Mouse (Mus musculus): ENCODE results near the gene Mrpl35.
"Not testable (repeated sequence)": the region's sequence is repeated elsewhere in the genome, so short reads cannot be mapped to it uniquely, and the experiment has no call there.

Gene Mrpl35

DNA sequence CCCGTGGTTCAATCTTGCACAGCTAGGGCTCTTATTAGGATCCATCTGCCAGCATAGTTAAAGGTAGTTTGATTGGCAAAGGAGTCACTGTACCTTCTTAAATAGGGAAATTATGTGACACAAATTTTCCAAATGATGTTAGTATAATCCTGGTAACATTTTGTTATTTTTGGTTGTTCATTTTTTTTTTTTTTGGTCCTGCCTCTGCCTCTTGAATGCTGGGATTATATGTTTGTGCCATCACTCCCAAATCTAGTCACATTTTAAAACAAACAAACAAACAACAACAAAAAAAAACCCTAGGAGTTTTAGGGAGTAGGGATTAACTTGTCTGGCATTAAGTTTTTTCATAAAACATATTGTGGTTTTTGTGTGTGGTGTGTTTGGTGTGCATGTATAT is at the start of gene Mrpl35:
Mrpl35 (minus strand) TSS at position 101 of the 400 bp plus-strand sequence.
- no peak for DNase-seq

DNA sequence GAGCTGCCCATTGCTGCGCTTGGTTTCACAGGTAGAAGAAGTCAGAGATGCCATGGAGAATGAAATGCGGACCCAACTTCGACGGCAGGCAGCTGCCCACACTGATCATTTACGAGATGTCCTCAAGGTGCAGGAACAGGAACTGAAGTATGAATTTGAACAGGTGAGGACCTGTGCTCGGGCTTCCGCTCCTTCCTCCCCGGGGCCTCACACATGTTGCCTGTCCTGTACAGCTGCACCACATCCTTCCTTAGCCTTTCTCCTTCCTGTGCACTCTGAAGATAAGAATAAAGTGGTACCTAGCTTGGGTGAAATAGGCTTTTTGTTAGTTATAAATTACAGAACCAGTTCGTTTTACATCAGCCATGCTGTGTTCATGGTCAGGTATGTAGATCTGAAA is 44.6 kb upstream of the Mrpl35 start:
- DNase-seq: no peak

DNA sequence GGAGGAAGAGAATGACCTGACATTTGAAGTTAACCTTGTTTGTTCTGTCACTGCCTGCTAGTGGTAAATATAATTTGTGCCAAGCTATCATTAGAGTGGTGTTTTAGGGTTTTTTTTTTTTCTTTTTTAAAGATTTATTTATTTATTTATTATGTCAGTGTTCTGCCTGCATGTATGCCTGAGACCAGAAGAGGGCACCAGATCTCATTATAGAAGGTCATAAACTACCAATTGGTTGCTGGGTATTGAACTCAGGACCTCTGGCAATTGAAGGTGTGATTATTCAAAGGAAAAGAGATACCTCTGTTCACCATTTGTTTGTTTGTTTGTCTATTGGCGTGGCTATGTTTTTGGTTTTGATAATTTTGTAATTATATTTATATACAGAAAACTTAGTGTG is 42.0 kb upstream of the Mrpl35 start:
- DNase-seq: no peak

DNA sequence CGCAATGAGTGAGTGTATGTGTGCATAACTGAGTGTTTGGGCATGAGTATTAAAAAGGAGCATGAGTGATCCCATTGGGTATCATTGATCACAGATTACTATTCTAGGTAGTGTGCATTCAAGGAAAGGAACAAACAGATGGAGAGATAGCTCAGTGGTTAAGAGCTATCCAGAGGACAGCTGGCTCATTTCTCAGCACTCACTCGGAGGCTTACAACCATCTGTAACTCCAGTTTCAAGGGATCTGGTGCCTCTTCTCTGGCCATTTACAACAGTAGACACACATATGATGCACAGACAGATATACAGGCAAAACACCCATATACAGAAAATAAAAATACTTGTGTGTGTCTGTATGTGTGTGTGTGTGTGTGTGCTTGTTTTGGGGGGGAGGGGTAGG is 41.0 kb upstream of the Mrpl35 start:
- DNase-seq: no peak

DNA sequence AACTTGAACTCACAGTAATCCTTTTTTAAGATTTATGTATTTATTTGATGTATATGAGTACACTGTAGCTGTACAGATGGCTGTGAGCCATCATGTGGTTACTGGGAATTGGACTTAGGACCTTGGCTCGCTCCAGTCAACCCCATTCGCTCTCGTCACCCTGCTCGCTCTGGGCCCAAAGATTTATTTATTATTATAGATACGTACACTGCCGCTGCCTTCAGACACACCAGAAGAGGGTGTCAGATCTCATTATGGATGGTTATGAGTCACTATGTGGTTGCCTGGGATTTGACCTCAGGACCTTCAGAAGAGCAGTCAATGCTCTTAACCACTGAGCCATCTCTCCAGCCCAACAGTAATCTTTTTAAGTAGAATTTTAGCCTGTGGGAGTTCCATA is 20.1 kb upstream of the Mrpl35 start:
- DNase-seq: not testable (repeated sequence)

DNA sequence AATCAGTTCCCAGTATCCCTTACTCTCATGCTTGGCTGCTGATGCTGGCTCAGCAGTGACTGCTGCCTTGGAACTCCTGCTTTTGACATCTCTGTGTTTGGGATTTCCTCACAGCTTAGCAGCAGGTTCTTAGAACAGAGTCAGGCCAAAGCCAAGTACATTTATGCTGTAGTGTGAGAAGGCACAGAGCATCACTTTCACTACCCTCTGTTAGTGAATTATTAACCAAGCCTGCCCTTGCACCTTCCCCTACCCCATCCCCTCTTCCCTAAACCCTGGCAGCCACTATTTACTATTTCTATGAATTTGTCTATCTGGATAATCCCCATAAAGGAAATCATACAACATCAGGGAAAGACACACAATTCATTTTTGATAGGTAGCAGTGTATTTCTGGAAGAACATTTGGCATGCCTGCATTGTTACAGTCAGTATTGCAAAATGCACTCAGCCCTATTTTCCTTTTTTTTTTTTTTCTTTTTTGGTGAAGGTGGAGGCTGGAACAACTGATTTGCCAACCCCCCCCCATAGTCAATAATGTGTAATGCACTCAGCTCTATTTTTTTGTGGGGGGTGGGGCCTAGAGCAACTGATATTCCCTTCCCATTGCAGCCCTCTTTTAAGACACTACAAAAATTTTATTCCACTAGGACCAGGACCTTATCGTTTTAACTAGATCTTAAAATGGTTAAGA is 14.0 kb upstream of the Mrpl35 start:
- no peak for DNase-seq

DNA sequence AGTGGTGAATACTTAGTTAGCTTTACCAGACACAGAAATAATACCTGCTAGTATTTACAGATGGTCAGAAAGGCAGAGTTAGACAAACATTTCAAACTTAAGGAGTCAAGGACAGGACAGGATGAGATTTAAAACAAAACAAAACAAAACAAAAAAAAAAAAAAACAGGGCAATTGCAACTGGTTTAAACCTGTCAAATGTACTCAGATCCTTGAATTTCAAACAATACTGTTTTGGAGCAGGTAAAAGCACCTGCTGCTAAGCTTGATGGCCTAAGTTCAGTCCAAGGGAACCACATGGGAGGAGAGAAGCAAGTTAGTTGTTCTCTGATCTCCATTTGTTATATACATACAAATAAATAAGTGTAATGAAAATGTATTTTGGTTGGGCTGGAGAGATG is 13.0 kb upstream of the Mrpl35 start:
- no peak for DNase-seq

DNA sequence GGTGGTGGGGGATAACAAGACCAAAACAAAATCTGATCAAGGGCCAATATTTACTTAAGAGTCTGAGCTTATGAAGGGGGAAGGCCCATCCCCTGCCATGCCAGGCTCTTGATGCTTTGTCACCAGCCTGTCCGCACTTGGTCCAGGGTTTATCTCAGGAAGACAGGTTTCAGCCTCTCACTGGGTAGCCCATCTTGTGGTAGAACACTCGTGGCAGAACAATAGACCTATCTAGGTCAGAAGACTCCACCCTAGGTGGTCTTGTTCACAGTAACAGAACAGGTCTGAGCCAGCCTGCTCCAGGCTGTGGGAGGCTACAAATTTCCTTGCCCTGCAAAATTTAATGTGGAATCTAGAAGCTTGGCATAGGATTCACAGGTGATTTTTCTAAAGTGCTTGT is 10.0 kb upstream of the Mrpl35 start:
- no peak for DNase-seq

DNA sequence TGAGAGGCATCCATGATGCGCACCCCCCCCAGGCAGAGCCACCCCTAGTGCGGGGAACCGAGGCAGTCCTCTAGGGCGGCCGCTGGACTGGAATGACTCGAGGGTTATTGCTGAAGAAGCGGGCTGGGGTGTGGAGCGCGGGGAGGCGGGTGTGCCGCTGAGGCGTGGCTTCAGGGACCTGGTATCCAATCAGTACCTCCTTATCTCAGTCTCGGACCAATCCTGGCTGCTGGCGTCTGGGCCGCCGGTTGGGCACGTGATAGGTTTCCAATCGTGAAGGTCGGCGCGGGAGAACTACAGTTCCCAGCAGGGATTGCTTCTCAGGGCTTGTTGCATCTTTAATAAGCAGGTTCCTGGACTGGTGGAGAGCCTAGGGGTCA is 4.8 kb upstream of the Mrpl35 start:
- peak; percentile 89 for DNase-seq

DNA sequence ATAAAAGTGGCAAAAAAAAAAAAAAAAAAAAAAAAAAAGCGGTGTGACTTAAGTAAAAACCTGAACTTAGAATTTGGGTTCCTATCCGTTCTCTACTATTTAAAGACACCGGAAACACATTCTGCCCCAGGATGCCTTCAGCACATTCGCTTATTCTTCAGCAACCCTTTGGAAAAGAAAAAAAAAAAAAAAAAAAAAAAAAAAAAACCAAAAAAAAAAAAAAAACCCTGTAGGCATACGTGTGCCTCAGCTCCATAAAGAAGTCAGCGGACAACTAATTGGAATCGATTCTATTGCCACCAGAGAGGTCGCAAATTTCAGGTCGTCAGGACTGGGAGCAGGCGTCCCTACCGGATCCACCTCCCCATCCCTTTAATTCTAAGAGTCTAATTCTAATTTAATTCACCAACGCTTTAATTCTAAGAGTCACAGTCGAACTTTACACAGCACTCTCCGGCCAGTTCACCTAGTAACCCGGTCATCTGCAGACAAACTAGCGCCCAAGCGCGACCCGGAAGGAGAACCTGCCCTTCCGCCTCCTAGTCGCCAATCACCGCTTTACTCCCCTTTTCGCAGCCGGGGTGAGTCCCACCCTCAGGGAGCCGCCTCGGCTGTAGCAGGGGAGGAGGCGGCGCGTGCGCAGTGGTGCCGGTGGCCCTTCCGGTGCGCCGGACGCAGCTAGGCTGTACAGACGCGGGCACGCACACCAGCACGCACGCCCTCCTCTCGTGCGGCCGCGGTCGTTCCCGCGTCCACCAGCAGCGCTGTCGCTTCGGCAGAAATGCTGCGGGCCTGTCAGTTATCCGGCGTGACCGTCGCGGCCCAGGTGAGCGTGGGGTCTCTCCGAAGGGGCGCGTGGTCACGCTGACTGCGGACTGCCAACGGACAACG is 4.2 kb upstream of the Mrpl35 start, which contains the start of gene Immt:
Immt (plus strand) TSS at position 642 of the 891 bp plus-strand sequence.
- DNase-seq: peak; percentile 98

DNA sequence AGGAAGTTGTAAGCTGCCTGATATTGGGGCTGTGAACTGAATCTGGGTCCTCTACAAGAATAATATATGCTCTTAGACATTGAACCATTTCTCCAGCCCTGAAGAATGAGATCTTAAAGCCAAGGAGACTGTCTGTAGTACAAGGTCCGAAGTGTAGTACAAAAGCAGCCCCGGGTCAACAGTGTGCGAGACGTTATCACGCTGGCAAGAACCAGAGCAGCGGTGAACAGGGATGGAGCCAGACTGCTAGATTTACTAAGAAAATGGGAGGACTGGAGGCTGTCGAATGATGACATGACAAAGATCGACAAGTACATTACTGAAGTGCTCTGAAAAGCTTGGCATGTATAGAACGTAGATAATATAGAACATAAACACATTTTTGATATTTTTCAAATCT is 3.0 kb upstream of the Mrpl35 start:
- DNase-seq: no peak

DNA sequence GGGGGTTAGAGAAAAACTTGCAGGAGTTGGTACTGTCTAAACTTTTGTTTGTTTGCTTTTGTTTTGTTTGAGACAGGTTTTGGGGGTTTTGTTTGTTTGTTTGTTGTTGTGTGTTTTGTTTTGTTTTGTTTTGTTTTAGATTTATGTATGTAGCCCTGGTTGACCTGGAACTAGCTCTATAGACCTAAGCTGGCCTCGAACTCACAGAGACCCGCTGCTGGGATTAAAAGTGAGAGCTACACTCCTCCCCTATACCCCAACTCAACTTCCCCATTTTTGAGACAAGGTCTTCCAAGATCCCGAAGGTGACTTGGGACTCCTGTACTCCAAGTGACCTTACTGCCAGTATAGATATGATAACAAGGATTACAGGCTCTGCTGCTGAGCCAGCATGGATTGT is 2.8 kb downstream of the Mrpl35 start:
- DNase-seq: no peak

DNA sequence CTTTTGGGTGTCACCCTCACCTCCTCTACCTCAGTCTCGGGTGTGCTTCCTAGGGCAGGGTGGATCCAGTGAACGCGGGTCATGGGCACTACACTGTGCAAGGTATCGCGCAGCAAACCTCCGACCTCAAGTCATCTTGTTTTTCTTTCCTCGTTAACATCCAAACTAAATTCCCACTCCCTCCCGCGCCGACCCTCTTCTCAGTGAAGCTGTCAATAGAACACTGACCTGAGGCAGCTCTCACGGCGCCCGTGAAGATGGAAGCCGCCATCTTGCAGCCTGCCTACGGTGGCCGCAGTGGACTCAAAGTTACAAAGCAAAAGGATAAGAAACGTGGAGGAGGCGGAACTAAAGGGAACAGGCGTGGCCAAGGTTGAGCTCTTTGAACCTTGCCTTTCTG is 3.3 kb downstream of the Mrpl35 start:
- peak; percentile 79 for DNase-seq

DNA sequence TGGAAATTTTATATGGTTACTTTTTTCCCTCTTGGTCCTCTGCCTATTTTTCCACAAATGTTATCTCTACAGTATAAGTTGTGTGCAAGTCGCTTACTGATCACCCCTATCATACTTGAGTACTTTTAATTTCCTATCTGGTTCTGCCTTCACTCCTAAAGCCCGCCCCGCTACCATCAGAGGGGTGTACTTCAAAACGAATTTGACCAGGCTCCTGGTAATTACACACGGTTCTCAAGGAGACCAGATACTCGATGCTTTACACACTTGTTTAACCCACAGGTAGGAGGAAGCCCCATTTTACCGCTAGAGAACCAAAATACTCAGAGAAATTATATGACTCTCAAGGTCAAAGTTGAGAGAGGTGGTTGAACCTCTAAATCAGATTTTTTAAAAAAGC is 3.7 kb downstream of the Mrpl35 start:
- DNase-seq: no peak

DNA sequence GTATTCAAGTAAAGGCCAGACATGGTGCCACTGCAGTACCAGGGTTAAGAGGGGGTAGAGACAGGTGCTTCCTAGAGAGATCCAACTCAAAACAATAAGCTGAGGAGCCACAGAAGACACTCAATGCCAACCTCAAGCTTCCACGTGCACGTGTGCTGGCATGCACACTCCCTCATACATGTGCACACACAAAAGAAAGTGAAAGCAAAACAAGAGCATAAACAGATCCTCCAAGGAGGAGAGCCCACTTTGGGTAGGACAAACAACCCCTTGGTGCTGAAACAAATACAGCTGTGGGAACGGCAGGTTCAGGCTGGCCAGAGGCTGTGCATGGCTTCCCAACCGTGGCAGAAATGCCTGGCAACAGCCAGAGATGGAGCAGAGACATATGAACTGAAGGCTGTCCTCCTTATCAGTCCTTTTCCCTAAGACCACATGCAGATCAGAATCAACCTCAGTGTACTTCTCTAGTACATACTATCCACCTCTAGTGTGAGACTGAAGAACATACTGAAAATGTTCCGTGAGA is 6.9 kb downstream of the Mrpl35 start:
- no peak for DNase-seq

DNA sequence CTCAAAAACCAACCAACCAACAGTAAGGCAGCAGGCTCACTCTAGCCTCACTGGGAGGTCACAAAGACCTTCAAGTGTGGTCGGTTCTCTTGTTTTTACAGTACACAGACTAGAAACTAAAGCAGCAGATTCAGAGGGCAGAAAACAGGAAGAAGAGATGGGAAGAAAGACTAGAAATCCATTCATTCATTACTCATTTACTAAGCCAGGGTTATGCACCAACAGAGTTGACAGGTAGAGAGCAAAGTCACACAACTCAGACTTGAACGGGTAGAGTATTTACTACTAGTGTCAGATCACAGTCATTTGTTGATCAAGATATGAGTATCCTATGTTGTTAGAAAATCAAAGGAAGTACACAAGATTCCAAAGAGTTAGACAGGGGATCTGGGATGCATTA is 13.9 kb downstream of the Mrpl35 start:
- no peak for DNase-seq

DNA sequence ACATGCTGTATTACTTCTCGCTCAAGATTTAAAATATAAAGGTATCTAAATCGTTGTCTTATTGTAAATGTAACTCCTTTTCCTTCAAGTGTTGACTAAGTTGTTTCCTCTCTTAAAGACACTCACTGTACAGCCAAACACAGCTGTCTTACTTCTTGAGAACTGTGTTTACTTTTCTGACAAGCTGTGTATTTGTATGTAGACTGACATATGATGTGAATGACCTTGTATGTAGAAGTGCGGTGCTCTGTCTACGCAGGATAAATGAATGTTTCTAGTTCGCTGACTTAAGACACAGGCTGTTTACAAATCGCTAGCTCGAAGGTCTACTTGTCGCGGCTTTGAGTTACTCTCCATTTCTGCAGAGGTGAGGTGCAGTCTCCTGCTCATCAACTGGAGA is 16.9 kb downstream of the Mrpl35 start:
- no peak for DNase-seq

DNA sequence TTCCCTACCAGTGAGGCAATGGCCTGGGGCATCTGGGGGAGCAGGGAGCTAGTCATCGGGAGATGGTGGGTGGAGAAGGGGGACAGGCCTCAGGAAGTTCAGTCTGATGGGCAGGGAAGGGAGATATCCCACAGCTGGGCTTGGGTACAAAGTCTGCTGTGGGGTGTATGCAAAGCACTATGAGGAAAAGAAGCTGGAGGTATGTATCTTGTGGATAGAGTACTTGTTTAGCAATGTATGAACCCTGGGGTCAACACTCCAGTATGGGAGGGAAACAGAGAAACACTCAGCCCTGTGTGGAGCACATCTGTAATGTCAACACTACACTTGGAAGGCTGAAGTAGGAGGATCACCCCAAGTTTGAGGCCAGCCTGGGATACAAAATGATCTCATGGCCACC is 20.1 kb downstream of the Mrpl35 start:
- no peak for DNase-seq

DNA sequence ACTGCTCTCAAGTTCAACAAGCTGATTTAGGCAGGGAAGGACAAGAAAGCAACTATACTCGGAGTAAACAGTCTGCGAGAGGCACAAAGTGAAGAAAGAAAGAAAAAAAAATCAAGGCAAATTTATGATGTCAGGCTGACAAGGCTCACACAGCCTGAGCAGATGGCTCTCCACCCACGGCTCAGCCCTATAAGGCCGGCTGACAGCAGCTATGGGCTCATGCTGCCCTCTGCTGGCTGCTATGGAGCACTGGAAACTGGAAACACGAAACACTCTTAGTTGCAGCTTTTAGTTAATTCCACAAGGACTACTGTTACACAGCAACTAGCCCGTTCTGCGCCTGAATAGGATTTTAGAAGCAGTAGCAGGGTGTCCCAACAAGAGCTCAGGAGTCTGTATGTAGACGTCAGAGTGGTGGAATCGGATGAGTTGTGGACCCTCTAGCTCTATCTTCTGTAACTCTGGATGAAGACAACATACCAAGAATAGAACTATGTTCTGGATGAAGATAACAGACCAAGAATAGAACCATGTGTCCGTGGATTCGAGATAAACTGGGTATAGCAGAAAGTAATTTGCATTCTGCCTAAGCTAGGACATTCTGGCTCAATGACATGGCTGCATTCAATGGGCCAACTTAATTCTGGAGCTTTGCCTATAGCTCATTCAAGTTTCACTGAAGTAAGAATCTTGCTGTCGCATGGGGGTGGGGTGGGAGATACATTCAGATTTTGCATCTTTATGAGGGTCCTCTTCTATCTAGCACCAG is 22.5 kb downstream of the Mrpl35 start:
- DNase-seq: peak; percentile 74

DNA sequence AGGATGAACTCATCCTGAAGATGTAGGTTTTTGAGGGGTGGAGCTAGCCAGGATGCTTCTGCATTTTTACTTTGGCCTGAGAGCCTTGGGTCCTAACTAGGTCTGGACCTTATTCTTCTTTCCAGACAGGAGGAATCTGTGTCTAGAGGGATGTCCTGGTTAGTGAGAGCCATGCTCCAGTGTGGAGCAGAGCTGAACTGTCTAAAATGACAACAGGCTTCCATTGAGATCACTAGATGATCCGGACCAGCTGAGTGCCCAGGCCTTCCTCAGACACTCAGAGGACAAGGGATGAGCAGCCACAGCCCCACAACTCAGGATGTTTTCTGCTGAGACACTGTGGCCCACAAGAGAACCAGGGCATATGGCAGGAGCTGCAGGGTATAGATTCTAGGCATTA is 23.2 kb downstream of the Mrpl35 start:
- no peak for DNase-seq

DNA sequence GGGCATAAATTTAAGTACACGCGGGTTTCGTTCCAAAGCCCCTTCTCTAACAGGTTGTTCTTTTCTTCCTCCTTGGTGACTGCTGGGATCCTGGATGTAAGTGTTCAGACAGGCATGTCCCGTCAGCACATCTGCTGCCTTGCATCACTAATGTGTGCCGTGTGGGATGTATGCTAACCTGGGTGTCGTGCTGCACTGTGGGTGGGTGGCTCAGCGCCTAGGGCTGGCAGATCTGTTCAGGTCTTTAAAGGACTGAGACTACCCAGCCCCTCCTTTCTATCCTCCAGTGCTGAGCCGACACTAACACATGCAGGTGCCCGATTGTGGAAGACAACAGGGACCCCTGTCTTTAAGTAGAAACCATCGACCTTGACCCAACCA is 25.1 kb downstream of the Mrpl35 start:
- no peak for DNase-seq

DNA sequence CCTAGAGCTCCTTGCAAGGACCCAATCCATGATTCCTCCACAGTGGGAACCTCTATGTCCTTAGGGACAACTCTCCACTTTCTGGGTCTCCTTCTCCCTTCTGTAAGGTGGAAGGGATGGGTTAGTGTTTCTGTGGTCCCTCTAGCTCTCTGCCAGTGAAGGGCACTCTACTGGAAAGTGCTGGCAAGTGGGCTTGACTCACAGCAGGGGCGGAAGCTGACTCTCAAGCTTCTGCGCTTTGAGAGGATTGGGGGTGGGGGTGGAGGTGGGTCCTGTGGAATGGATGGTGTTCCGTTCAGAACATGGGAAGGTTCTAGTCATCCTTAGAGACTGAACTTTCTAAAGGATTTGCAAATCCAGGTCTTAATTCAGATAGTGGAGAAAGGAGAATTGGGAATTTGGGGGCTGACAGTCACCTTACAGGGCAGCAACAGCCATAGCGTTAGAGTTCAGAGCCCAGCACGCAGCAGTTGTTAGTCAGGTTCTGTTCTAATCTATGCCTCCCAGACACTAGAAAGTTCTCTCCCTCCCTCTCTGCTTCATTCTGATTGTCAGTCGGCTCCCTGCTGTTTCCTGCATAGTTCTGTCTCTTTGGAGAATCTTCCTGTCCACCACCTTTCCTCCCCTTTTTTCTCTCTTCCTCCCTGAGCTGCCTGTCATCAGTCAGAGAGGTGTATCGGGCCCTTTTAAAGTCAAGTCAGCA is 25.6 kb downstream of the Mrpl35 start:
- DNase-seq: no peak

DNA sequence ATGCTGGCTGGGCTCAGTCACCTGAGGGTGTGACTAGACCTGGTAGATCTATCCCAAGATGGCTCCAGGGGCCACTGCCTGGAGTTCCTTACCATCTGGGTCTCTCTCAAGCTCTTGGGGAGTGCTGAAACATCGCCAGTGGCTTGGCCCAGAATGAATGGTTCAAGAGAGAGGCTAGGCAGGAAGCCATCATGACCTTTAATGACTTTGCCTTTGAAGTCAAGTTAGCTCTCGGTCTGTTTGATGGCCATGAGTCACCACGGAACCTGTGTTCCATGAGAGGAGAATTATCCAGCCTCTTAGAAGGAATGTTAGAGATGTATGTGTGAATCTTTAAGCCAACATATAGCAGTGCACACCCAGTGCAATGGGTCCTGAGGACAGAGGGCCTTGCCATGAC is 27.4 kb downstream of the Mrpl35 start:
- no peak for DNase-seq

All from right cerebral cortex, postnatal 4 days (tissue).